Mouse (Mus musculus) heart, embryonic 13.5 days (tissue): ENCODE data around the gene Gm38392. TPM values are rescaled to one million over a fixed set of nuclear protein-coding genes. Genes with fewer than 3 reads are reported as not detected.

Source experiments
- ATAC-seq: fragments of 200-750 bp; cut with Nextera tagmentation; 2 replicates; pipeline ENCODE4 v1.8.0; 2017; ENCODE audit warnings: moderate TSS enrichment; ENCODE audit not compliant: insufficient number of reproducible peaks, low FRiP score, low TSS enrichment; ENCODE audit errors: extremely low read depth
- H3K27ac ChIP-seq: fragments of 300-500 bp; sonication (generic); replicated peaks from 2 replicates; pipeline ENCODE4 v1.5.1; 2015; ENCODE audit warnings: moderate library complexity, mild to moderate bottlenecking, inconsistent platforms
- H3K27me3 ChIP-seq: fragments of 300-500 bp; sonication (generic); replicated peaks from 2 replicates; pipeline ENCODE4 v1.6.1; 2015; ENCODE audit warnings: mild to moderate bottlenecking, inconsistent platforms
- H3K36me3 ChIP-seq: fragments of 300-500 bp; sonication (generic); 2 replicates; pipeline ENCODE4 v1.6.1; 2015; ENCODE audit warnings: mild to moderate bottlenecking, inconsistent platforms
- H3K4me1 ChIP-seq: fragments of 300-500 bp; sonication (generic); 2 replicates; pipeline ENCODE4 v1.6.1; 2015; ENCODE audit warnings: inconsistent platforms
- H3K4me2 ChIP-seq: fragments of 300-500 bp; sonication (generic); 2 replicates; pipeline ENCODE4 v1.6.1; 2015; ENCODE audit warnings: inconsistent platforms, mild to moderate bottlenecking, moderate library complexity
- H3K4me3 ChIP-seq: fragments of 300-500 bp; sonication (generic); 2 replicates; pipeline ENCODE4 v1.5.1; 2015; ENCODE audit warnings: moderate library complexity, mild to moderate bottlenecking, inconsistent platforms
- H3K9ac ChIP-seq: fragments of 300-500 bp; sonication (generic); 2 replicates; pipeline ENCODE4 v1.6.1; 2015; ENCODE audit warnings: inconsistent platforms, mild to moderate bottlenecking, moderate library complexity
- H3K9me3 ChIP-seq: fragments of 300-500 bp; sonication (generic); 2 replicates; pipeline ENCODE4 v1.6.1; 2016; ENCODE audit warnings: inconsistent platforms
- WGBS: fragments of 180-500 bp; shearing (Covaris S2); methylation state at CpG from one replicate; pipeline ENCODE4 v1.1.7; 2015; ENCODE audit warnings: mixed read lengths; 5-methylcytosine and 5-hydroxymethylcytosine counted together
- polyA plus RNA-seq: library from polyadenylated mRNA; unstranded; fragments of >200 nt; fragmentation: Nextera tagmentation; extraction: Ambion mirVana; gene quantifications from 2 replicates; pipeline ENCODE4 v1.2.1, GENCODE M21; 2015

The Gm38392 gene
- polyA plus RNA-seq, 1 experiment from 2014 or later: not detected

GRCm38 (mm10) chr3:88234041-88234440, 53.0 kb downstream of the Gm38392 start:
- H3K4me1 ChIP-seq: no peaks in the 10 kb centered on the region
- 56% methylated on average over 8 of the region's 8 CpGs for WGBS

GRCm38 (mm10) chr3:88232851-88233649, 54.0 kb downstream of the Gm38392 start:
- no peak overlapping the region for H3K27ac ChIP-seq
- no peak overlapping the region for H3K4me2 ChIP-seq
- H3K4me3 ChIP-seq: no peak overlapping the region
- WGBS: 27% methylated on average over 7 of the region's 7 CpGs
- H3K27me3 ChIP-seq: peaks cover 100% of the 10 kb centered on the region
- no peaks in the 10 kb centered on the region for H3K9me3 ChIP-seq
- H3K9ac ChIP-seq: no peak overlapping the region
- no peaks in the 10 kb centered on the region for H3K36me3 ChIP-seq
- H3K4me1 ChIP-seq: no peaks in the 10 kb centered on the region
- ATAC-seq: no peak

More at GRCm38 (mm10) chr3:88234041-88234440, 53.0 kb downstream of the Gm38392 start:
- no peak overlapping the region for H3K4me3 ChIP-seq
- no peak overlapping the region for H3K27ac ChIP-seq
- no peaks in the 10 kb centered on the region for H3K9me3 ChIP-seq
- H3K36me3 ChIP-seq: no peaks in the 10 kb centered on the region
- H3K4me2 ChIP-seq: no peak overlapping the region
- H3K9ac ChIP-seq: no peak overlapping the region
- peaks cover 100% of the 10 kb centered on the region for H3K27me3 ChIP-seq
- no peak for ATAC-seq

GRCm38 (mm10) chr3:88232301-88232702, 54.7 kb downstream of the Gm38392 start:
- Histone ChIP-seq H3K36me3 (no peaks in the 10 kb centered on the region), H3K4me2 (no peak overlapping the region), H3K4me1 (no peaks in the 10 kb centered on the region), H3K9me3 (no peaks in the 10 kb centered on the region), H3K9ac (no peak overlapping the region), H3K27me3 (peaks cover 96% of the 10 kb centered on the region), H3K27ac (no peak overlapping the region), H3K4me3 (no peak overlapping the region)
- ATAC-seq: no peak
- WGBS: 54% methylated on average over 7 of the region's 7 CpGs

GRCm38 (mm10) chr3:88231061-88231641, 55.9 kb downstream of the Gm38392 start:
- Histone ChIP-seq H3K27ac (no peak overlapping the region), H3K4me1 (no peaks in the 10 kb centered on the region), H3K36me3 (no peaks in the 10 kb centered on the region), H3K9ac (no peak overlapping the region), H3K4me2 (no peak overlapping the region), H3K4me3 (no peak overlapping the region), H3K27me3 (peaks cover 93% of the 10 kb centered on the region), H3K9me3 (no peaks in the 10 kb centered on the region)
- WGBS: 38% methylated on average over 1 of the region's 1 CpGs
- no peak for ATAC-seq

GRCm38 (mm10) chr3:88230262-88231047, 56.6 kb downstream of the Gm38392 start:
- H3K27me3 ChIP-seq: peaks cover 93% of the 10 kb centered on the region
- no peak overlapping the region for H3K4me3 ChIP-seq
- no peak for ATAC-seq
- no peaks in the 10 kb centered on the region for H3K4me1 ChIP-seq
- H3K9me3 ChIP-seq: no peaks in the 10 kb centered on the region
- 42% methylated on average over 17 of the region's 17 CpGs for WGBS
- H3K27ac ChIP-seq: no peak overlapping the region
- no peaks in the 10 kb centered on the region for H3K36me3 ChIP-seq
- no peak overlapping the region for H3K9ac ChIP-seq
- H3K4me2 ChIP-seq: no peak overlapping the region

- no peak overlapping the region for H3K4me3 ChIP-seq
- ATAC-seq: no peak
- WGBS: 76% methylated on average over 6 of the region's 6 CpGs
- H3K4me2 ChIP-seq: no peak overlapping the region
- no peak overlapping the region for H3K9ac ChIP-seq
- peaks cover 93% of the 10 kb centered on the region for H3K27me3 ChIP-seq
- H3K4me1 ChIP-seq: no peaks in the 10 kb centered on the region
- no peak overlapping the region for H3K27ac ChIP-seq
- H3K36me3 ChIP-seq: no peaks in the 10 kb centered on the region
- H3K9me3 ChIP-seq: no peaks in the 10 kb centered on the region
These were observed 57.5 kb downstream of the Gm38392 start for GRCm38 (mm10) chr3:88229526-88229925.

- H3K4me2 ChIP-seq: no peak overlapping the region
- WGBS: 43% methylated on average over 4 of the region's 4 CpGs
- no peaks in the 10 kb centered on the region for H3K36me3 ChIP-seq
- H3K4me3 ChIP-seq: no peak overlapping the region
- H3K4me1 ChIP-seq: no peaks in the 10 kb centered on the region
- H3K9me3 ChIP-seq: no peaks in the 10 kb centered on the region
- H3K27ac ChIP-seq: no peak overlapping the region
- H3K9ac ChIP-seq: no peak overlapping the region
- peaks cover 93% of the 10 kb centered on the region for H3K27me3 ChIP-seq
- ATAC-seq: no peak
These were observed 58.1 kb downstream of the Gm38392 start for GRCm38 (mm10) chr3:88228906-88229305.

GRCm38 (mm10) chr3:88227976-88228375, 59.0 kb downstream of the Gm38392 start:
- WGBS: 52% methylated on average over 6 of the region's 6 CpGs
- Histone ChIP-seq H3K4me2 (no peak overlapping the region), H3K27ac (no peak overlapping the region), H3K27me3 (peaks cover 93% of the 10 kb centered on the region), H3K9ac (no peak overlapping the region), H3K4me1 (no peaks in the 10 kb centered on the region), H3K4me3 (no peak overlapping the region), H3K9me3 (no peaks in the 10 kb centered on the region), H3K36me3 (no peaks in the 10 kb centered on the region)
- ATAC-seq: no peak

GRCm38 (mm10) chr3:88227260-88227659, 59.8 kb downstream of the Gm38392 start:
- WGBS: 21% methylated on average over 4 of the region's 4 CpGs
- peaks cover 93% of the 10 kb centered on the region for H3K27me3 ChIP-seq
- H3K36me3 ChIP-seq: no peaks in the 10 kb centered on the region
- H3K27ac ChIP-seq: no peak overlapping the region
- no peak overlapping the region for H3K4me3 ChIP-seq
- H3K9me3 ChIP-seq: no peaks in the 10 kb centered on the region
- H3K4me2 ChIP-seq: no peak overlapping the region
- no peaks in the 10 kb centered on the region for H3K4me1 ChIP-seq
- no peak overlapping the region for H3K9ac ChIP-seq
- no peak for ATAC-seq

GRCm38 (mm10) chr3:88226101-88226845, 60.7 kb downstream of the Gm38392 start:
- Histone ChIP-seq H3K9ac (no peak overlapping the region), H3K9me3 (no peaks in the 10 kb centered on the region), H3K4me3 (no peak overlapping the region), H3K36me3 (no peaks in the 10 kb centered on the region), H3K4me1 (no peaks in the 10 kb centered on the region), H3K4me2 (no peak overlapping the region), H3K27me3 (peaks cover 93% of the 10 kb centered on the region), H3K27ac (no peak overlapping the region)
- no peak for ATAC-seq
- WGBS: 75% methylated on average over 10 of the region's 10 CpGs

GRCm38 (mm10) chr3:88224929-88225328, 62.1 kb downstream of the Gm38392 start:
- WGBS: 45% methylated on average over 2 of the region's 2 CpGs
- no peaks in the 10 kb centered on the region for H3K9me3 ChIP-seq
- peaks cover 93% of the 10 kb centered on the region for H3K27me3 ChIP-seq
- H3K4me3 ChIP-seq: no peak overlapping the region
- H3K27ac ChIP-seq: no peak overlapping the region
- H3K9ac ChIP-seq: no peak overlapping the region
- ATAC-seq: no peak
- H3K4me2 ChIP-seq: no peak overlapping the region
- H3K4me1 ChIP-seq: no peaks in the 10 kb centered on the region
- H3K36me3 ChIP-seq: no peaks in the 10 kb centered on the region
